ENCODE assay signal across 21 mouse cellular contexts in genomic region chr8:127834006-127834405, GRCm38 (mm10).
DNase-seq lines count a peak whose midpoint lies in the region; ATAC-seq and TF ChIP-seq lines count a peak whose summit lies in the region.
"Had no signal": no experiment of that assay in that cellular context is flagged by ENCODE, and none has a peak within 500 bp of the region (broad histone marks: within the 10 kb centered on the region; RNA-seq: fewer than 3 reads in every experiment).

No protein-coding gene starts in this region.

- H3K27ac ChIP-seq in forebrain, postnatal 0 days (ENCODE audit: low read depth, low read length), result no peak overlapping the region
- no peak overlapping the region for H3K27ac ChIP-seq in forebrain, embryonic 12.5 days
- no peak overlapping the region for H3K27ac ChIP-seq in kidney, postnatal 0 days
- no peak overlapping the region for H3K27ac ChIP-seq in kidney, embryonic 14.5 days (ENCODE audit: low read depth, low read length)
- H3K27ac ChIP-seq: left cerebral cortex, adult 2 months; limb, embryonic 12.5 days; liver, embryonic 14.5 days; neural tube, embryonic 12.5 days; stomach, postnatal 0 days had no signal

- no peak for ATAC-seq in forebrain, postnatal 0 days
- ATAC-seq in forebrain, embryonic 12.5 days (ENCODE audit: low FRiP score), result no peak
- ATAC-seq in kidney, postnatal 0 days (replicated peaks; ENCODE audit: low FRiP score, low read depth), result no peak
- no peak for ATAC-seq in kidney, embryonic 14.5 days (ENCODE audit: low FRiP score, low TSS enrichment)
- ATAC-seq: hindbrain, embryonic 16.5 days; intestine, postnatal 0 days had no signal

- no peaks in the 10 kb centered on the region for H3K9me3 ChIP-seq in forebrain, postnatal 0 days (ENCODE audit: low read length)
- H3K9me3 ChIP-seq in forebrain, embryonic 12.5 days, result no peaks in the 10 kb centered on the region
- no peaks in the 10 kb centered on the region for H3K9me3 ChIP-seq in kidney, postnatal 0 days (replicated peaks; ENCODE audit: low read length)
- no peaks in the 10 kb centered on the region for H3K9me3 ChIP-seq in kidney, embryonic 14.5 days (ENCODE audit: control insufficient read depth, low read length)
- H3K9me3 ChIP-seq: limb, embryonic 12.5 days; neural tube, embryonic 12.5 days had no signal

- H3K36me3 ChIP-seq in forebrain, postnatal 0 days (ENCODE audit: insufficient read depth), result no peaks in the 10 kb centered on the region
- no peaks in the 10 kb centered on the region for H3K36me3 ChIP-seq in forebrain, embryonic 12.5 days (replicated peaks)
- H3K36me3 ChIP-seq in kidney, postnatal 0 days (ENCODE audit: insufficient read depth, low read length), result no peaks in the 10 kb centered on the region
- H3K36me3 ChIP-seq in kidney, embryonic 14.5 days (ENCODE audit: control insufficient read depth, insufficient read depth, low read length), result no peaks in the 10 kb centered on the region
- H3K36me3 ChIP-seq: limb, embryonic 12.5 days; neural tube, embryonic 12.5 days had no signal

- no peaks in the 10 kb centered on the region for H3K4me1 ChIP-seq in forebrain, postnatal 0 days (ENCODE audit: insufficient read depth)
- H3K4me1 ChIP-seq in forebrain, embryonic 12.5 days, result no peaks in the 10 kb centered on the region
- H3K4me1 ChIP-seq in kidney, postnatal 0 days (replicated peaks; ENCODE audit: insufficient read depth, low read length), result no peaks in the 10 kb centered on the region
- no peaks in the 10 kb centered on the region for H3K4me1 ChIP-seq in kidney, embryonic 14.5 days (ENCODE audit: control insufficient read depth, insufficient read depth, low read length)
- H3K4me1 ChIP-seq: limb, embryonic 12.5 days; neural tube, embryonic 12.5 days had no signal

- H3K27me3 ChIP-seq in forebrain, postnatal 0 days (ENCODE audit: insufficient read depth, low read length), result no peaks in the 10 kb centered on the region
- no peaks in the 10 kb centered on the region for H3K27me3 ChIP-seq in forebrain, embryonic 12.5 days
- no peaks in the 10 kb centered on the region for H3K27me3 ChIP-seq in kidney, postnatal 0 days (ENCODE audit: insufficient read depth, low read length)
- no peaks in the 10 kb centered on the region for H3K27me3 ChIP-seq in kidney, embryonic 14.5 days (ENCODE audit: control insufficient read depth, insufficient read depth, low read length)
- H3K27me3 ChIP-seq: limb, embryonic 12.5 days; neural tube, embryonic 12.5 days had no signal

- 55% methylated on average over 3 of the region's 3 CpGs for WGBS in forebrain, postnatal 0 days
- WGBS in forebrain, embryonic 12.5 days, result 75% methylated on average over 3 of the region's 3 CpGs
- WGBS in kidney, postnatal 0 days, result 68% methylated on average over 3 of the region's 3 CpGs
- WGBS in kidney, embryonic 14.5 days, result 80% methylated on average over 3 of the region's 3 CpGs

- H3K4me2 ChIP-seq in forebrain, postnatal 0 days (ENCODE audit: low read depth), result no peak overlapping the region
- H3K4me2 ChIP-seq in forebrain, embryonic 12.5 days, result no peak overlapping the region
- H3K4me2 ChIP-seq in kidney, postnatal 0 days (ENCODE audit: low read length), result no peak overlapping the region
- H3K4me2 ChIP-seq in kidney, embryonic 14.5 days (replicated peaks; ENCODE audit: low read depth, low read length), result no peak overlapping the region
- H3K4me2 ChIP-seq: limb, embryonic 12.5 days; neural tube, embryonic 12.5 days had no signal

- DNase-seq in forebrain, postnatal 0 days, result peak; percentile 7
- peak; percentile 36 for DNase-seq in kidney, postnatal 0 days (ENCODE audit: low spot score)
- DNase-seq in ovary, adult 18-20 months (ENCODE audit: low spot score), result peak; percentile 11
- DNase-seq in ovary, postnatal 14 days (ENCODE audit: low spot score), result no peak
- DNase-seq in urinary bladder, adult 18-20 months (ENCODE audit: low spot score in 2 of 2), result no peak
- DNase-seq in adrenal gland, postnatal 36 days, result no peak
- DNase-seq: adrenal gland, adult 2 months; cerebellum, adult 11 months; cerebellum, postnatal 36 days; kidney, postnatal 10 days; right cerebral cortex, postnatal 25 days; thymus, postnatal 36 days had no signal

- no peak overlapping the region for H3K9ac ChIP-seq in forebrain, postnatal 0 days
- H3K9ac ChIP-seq in forebrain, embryonic 12.5 days, result no peak overlapping the region
- H3K9ac ChIP-seq in kidney, postnatal 0 days (ENCODE audit: low read depth, low read length), result no peak overlapping the region
- no peak overlapping the region for H3K9ac ChIP-seq in kidney, embryonic 14.5 days (ENCODE audit: low read depth, low read length)
- H3K9ac ChIP-seq: limb, embryonic 12.5 days; liver, embryonic 14.5 days; neural tube, embryonic 12.5 days had no signal

- TF ChIP-seq CTCF in forebrain, postnatal 0 days (IDR thresholded peaks at IDR 0.05; ENCODE audit: low read depth), result no peak
- TF ChIP-seq CTCF in kidney, postnatal 0 days (IDR thresholded peaks at IDR 0.05; ENCODE audit: low read depth), result no peak

- H3K4me3 ChIP-seq in forebrain, postnatal 0 days (ENCODE audit: low read depth, low read length), result no peak overlapping the region
- no peak overlapping the region for H3K4me3 ChIP-seq in forebrain, embryonic 12.5 days (replicated peaks)
- H3K4me3 ChIP-seq in kidney, postnatal 0 days (replicated peaks; ENCODE audit: low read depth, low read length), result no peak overlapping the region
- H3K4me3 ChIP-seq in kidney, embryonic 14.5 days (ENCODE audit: low read length), result no peak overlapping the region
- H3K4me3 ChIP-seq: left cerebral cortex, adult 2 months; limb, embryonic 12.5 days; neural tube, embryonic 12.5 days had no signal

Comparison
In these comparisons a context has a peak if more than half of its experiments do, and no peak if none do; other contexts are left out.
1. DNase-seq: peak in forebrain, postnatal 0 days (single experiment), kidney, postnatal 0 days (single experiment) and ovary, adult 18-20 months (single experiment); none in ovary, postnatal 14 days (single experiment), urinary bladder, adult 18-20 months (0 of 2) and adrenal gland, postnatal 36 days (0 of 2).